Mouse (Mus musculus): ENCODE results near the gene Npr2.

GRCm38 (mm10) chr4:43629106-43629817, 2.5 kb upstream of the Npr2 start:
- no peak for TF ChIP-seq CTCF (IDR thresholded peaks at IDR 0.05; ENCODE audit: low read depth, low read length)
- no peak for TF ChIP-seq GATA2 (IDR thresholded peaks at IDR 0.05; ENCODE audit: borderline replicate concordance, low read depth, low read length)
- no peak for TF ChIP-seq GATA1 (IDR thresholded peaks at IDR 0.05; ENCODE audit: borderline replicate concordance, low read length)
- TF ChIP-seq POLR2AphosphoS5 (IDR thresholded peaks at IDR 0.05; ENCODE audit: insufficient replicate concordance, low read depth, low read length) = no peak
